Mouse (Mus musculus): ENCODE data around the gene Ctso. TPM values are rescaled to one million over a fixed set of nuclear protein-coding genes. Genes with fewer than 3 reads are reported as not detected.
A peak's percentile ranks its signal among the peaks of the same experiment; 100 is the strongest.

Gene Ctso
- polyA plus RNA-seq, 1 experiment from 2014 or later = 8.2 TPM

GRCm38 (mm10) chr3:81990531-81990930 lies 58.1 kb downstream of the Ctso start:
- WGBS (ENCODE audit: insufficient replicate concordance) = 46% methylated on average over 3 of the region's 3 CpGs
- Histone ChIP-seq H3K27ac (ENCODE audit: low read length) (no peak overlapping the region), H3K9ac (ENCODE audit: low read depth, low read length) (no peak overlapping the region), H3K36me3 (ENCODE audit: control insufficient read depth, insufficient read depth) (no peaks in the 10 kb centered on the region), H3K4me1 (ENCODE audit: control insufficient read depth, low read depth, low read length) (no peaks in the 10 kb centered on the region), H3K4me2 (ENCODE audit: low read depth, low read length) (no peak overlapping the region), H3K4me3 (ENCODE audit: low read depth, low read length) (no peak overlapping the region), H3K9me3 (replicated peaks; ENCODE audit: control insufficient read depth, low read length) (no peaks in the 10 kb centered on the region), H3K27me3 (ENCODE audit: control insufficient read depth, insufficient read depth, low read depth, low read length) (no peaks in the 10 kb centered on the region)
- peak; percentile 45; the same call in 1 of the 2 replicates for ATAC-seq (ENCODE audit: low read depth)

GRCm38 (mm10) chr3:81995371-81995770 lies 63.0 kb downstream of the Ctso start:
- no peaks in the 10 kb centered on the region for H3K9me3 ChIP-seq (replicated peaks; ENCODE audit: control insufficient read depth, low read length)
- H3K9ac ChIP-seq (ENCODE audit: low read depth, low read length) = no peak overlapping the region
- H3K27ac ChIP-seq (ENCODE audit: low read length) = no peak overlapping the region
- H3K36me3 ChIP-seq (ENCODE audit: control insufficient read depth, insufficient read depth) = no peaks in the 10 kb centered on the region
- no peak for ATAC-seq (ENCODE audit: low read depth)
- H3K4me2 ChIP-seq (ENCODE audit: low read depth, low read length) = no peak overlapping the region
- H3K27me3 ChIP-seq (ENCODE audit: control insufficient read depth, insufficient read depth, low read depth, low read length) = no peaks in the 10 kb centered on the region
- no peaks in the 10 kb centered on the region for H3K4me1 ChIP-seq (ENCODE audit: control insufficient read depth, low read depth, low read length)
- no peak overlapping the region for H3K4me3 ChIP-seq (ENCODE audit: low read depth, low read length)
- 26% methylated on average over 4 of the region's 4 CpGs for WGBS (ENCODE audit: insufficient replicate concordance)

- H3K27ac ChIP-seq (ENCODE audit: low read length) = no peak overlapping the region
- ATAC-seq (ENCODE audit: low read depth) = no peak
Observed at GRCm38 (mm10) chr3:81995988-81996387, 63.6 kb downstream of the Ctso start.

More at GRCm38 (mm10) chr3:81995988-81996387, 63.6 kb downstream of the Ctso start:
- H3K9me3 ChIP-seq (replicated peaks; ENCODE audit: control insufficient read depth, low read length) = no peaks in the 10 kb centered on the region
- 0% methylated on average over 1 of the region's 1 CpGs for WGBS (ENCODE audit: insufficient replicate concordance)
- H3K4me1 ChIP-seq (ENCODE audit: control insufficient read depth, low read depth, low read length) = no peaks in the 10 kb centered on the region
- no peaks in the 10 kb centered on the region for H3K36me3 ChIP-seq (ENCODE audit: control insufficient read depth, insufficient read depth)
- H3K4me3 ChIP-seq (ENCODE audit: low read depth, low read length) = no peak overlapping the region
- H3K27me3 ChIP-seq (ENCODE audit: control insufficient read depth, insufficient read depth, low read depth, low read length) = no peaks in the 10 kb centered on the region
- H3K9ac ChIP-seq (ENCODE audit: low read depth, low read length) = no peak overlapping the region
- no peak overlapping the region for H3K4me2 ChIP-seq (ENCODE audit: low read depth, low read length)

Other genes with a start within 250 kb of the Ctso start
- gene Tdo2, start 43.6 kb downstream of the Ctso start, polyA plus RNA-seq (2015; fragmentation: Nextera tagmentation; extraction: Ambion mirVana) = 0.05 and 0.06 TPM in 2 replicates
- gene Asic5, start 49.7 kb downstream of the Ctso start, polyA plus RNA-seq (2015; fragmentation: Nextera tagmentation; extraction: Ambion mirVana) = 0.15 and 0.32 TPM in 2 replicates
- 6.5 and 7.4 TPM in 2 replicates for gene Gucy1b1, start 142.1 kb downstream of the Ctso start, polyA plus RNA-seq (2015; fragmentation: Nextera tagmentation; extraction: Ambion mirVana)
- 4.8 and 6.6 TPM in 2 replicates for gene Gucy1a1, start 213.2 kb downstream of the Ctso start, polyA plus RNA-seq (2015; fragmentation: Nextera tagmentation; extraction: Ambion mirVana)